Mouse (Mus musculus): ENCODE measurements at regions not wholly inside any gene's neighbourhood (a gene's known extent, or its start where the extent isn't known, plus 50 kb on each side); places are given as distances from the start of the nearest gene placed in this dataset.
"Not testable (repeated sequence)": the region's sequence is repeated elsewhere in the genome, so short reads cannot be mapped to it uniquely, and the experiment has no call there.

DNA sequence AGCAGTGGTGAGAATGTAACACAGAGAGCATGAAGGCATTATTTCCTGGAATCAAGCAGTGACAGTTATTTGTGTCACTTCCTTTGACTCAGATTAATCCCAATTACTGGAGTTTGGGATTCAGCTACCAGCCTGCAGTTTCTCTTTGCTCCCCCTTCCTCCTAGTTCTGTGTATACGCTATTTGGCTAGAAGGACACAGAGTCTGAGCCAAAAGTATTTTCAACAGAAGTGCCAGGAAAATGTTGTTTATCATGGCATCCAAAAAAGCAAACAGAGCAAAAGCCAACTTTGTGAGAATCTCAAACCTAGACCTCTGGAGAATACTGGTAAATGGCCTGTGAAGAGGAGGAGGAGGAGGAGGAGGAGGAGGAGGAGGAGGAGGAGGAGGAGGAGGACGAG lies 600.4 kb downstream of the Crisp4 start:
- H3K9ac ChIP-seq (replicated peaks): no peak overlapping the region
- H3K27ac ChIP-seq (replicated peaks): no peak overlapping the region
- H3K27me3 ChIP-seq: no peaks in the 10 kb centered on the region
- H3K4me1 ChIP-seq: no peaks in the 10 kb centered on the region
- no peak overlapping the region for H3K4me2 ChIP-seq (replicated peaks)
- WGBS: 79% methylated on average over 1 of the region's 2 CpGs
- no peaks in the 10 kb centered on the region for H3K9me3 ChIP-seq
- no peak for ATAC-seq (replicated peaks)
- no peaks in the 10 kb centered on the region for H3K36me3 ChIP-seq
- H3K4me3 ChIP-seq: no peak overlapping the region

- H3K27me3 ChIP-seq: no peaks in the 10 kb centered on the region
- no peaks in the 10 kb centered on the region for H3K4me1 ChIP-seq
- ATAC-seq (replicated peaks): no peak
- no peak overlapping the region for H3K27ac ChIP-seq (replicated peaks)
- H3K9me3 ChIP-seq: no peaks in the 10 kb centered on the region
- H3K9ac ChIP-seq (replicated peaks): no peak overlapping the region
- no peaks in the 10 kb centered on the region for H3K36me3 ChIP-seq
- H3K4me3 ChIP-seq: no peak overlapping the region
- H3K4me2 ChIP-seq (replicated peaks): no peak overlapping the region
These were observed 607.5 kb downstream of the Crisp4 start for GRCm38 (mm10) chr1:17538160-17538559.

DNA sequence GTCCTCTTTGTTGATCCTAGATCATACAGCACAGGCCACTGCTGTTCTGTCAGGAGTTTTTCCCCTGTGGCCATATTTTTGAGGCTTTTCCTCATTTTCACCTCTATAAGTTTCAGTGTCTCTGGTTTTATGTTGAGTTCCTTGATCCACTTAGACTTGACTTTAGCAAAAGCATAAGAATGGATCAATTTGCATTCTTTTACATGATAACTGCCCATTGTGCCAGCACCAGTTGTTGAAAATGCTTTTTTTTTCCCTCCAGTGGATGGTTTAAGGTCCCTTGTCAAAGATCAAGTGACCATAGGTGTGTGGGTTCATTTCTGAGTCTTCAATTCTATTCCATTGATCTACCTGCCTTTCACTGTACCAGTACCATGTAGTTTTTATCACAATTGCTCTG lies 614.4 kb downstream of the Crisp4 start:
- H3K36me3 ChIP-seq; H3K27ac ChIP-seq (replicated peaks); H3K4me3 ChIP-seq; H3K4me2 ChIP-seq (replicated peaks); H3K4me1 ChIP-seq; H3K27me3 ChIP-seq; H3K9me3 ChIP-seq; ATAC-seq (replicated peaks); H3K9ac ChIP-seq (replicated peaks): not testable (repeated sequence)

DNA sequence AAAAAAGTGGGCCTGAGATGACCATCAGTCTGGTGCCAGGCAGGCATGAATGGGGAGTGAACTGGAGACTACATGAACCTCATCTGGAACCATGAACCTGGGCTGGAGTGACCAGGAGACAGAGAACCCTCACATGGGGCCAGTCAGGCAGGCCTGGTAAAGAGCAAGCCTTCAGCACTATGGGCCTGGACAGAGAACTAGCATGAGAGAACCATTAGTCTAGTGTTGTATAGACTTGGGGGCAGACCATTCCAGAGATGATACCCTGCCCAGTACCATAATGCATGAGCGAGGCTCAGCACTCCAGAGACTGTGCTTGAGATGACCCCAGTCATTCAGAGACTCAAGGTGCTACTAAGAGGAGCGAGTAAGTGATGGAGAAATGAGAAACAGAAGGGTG lies 625.6 kb downstream of the Crisp4 start:
- no peak for ATAC-seq (replicated peaks)

DNA sequence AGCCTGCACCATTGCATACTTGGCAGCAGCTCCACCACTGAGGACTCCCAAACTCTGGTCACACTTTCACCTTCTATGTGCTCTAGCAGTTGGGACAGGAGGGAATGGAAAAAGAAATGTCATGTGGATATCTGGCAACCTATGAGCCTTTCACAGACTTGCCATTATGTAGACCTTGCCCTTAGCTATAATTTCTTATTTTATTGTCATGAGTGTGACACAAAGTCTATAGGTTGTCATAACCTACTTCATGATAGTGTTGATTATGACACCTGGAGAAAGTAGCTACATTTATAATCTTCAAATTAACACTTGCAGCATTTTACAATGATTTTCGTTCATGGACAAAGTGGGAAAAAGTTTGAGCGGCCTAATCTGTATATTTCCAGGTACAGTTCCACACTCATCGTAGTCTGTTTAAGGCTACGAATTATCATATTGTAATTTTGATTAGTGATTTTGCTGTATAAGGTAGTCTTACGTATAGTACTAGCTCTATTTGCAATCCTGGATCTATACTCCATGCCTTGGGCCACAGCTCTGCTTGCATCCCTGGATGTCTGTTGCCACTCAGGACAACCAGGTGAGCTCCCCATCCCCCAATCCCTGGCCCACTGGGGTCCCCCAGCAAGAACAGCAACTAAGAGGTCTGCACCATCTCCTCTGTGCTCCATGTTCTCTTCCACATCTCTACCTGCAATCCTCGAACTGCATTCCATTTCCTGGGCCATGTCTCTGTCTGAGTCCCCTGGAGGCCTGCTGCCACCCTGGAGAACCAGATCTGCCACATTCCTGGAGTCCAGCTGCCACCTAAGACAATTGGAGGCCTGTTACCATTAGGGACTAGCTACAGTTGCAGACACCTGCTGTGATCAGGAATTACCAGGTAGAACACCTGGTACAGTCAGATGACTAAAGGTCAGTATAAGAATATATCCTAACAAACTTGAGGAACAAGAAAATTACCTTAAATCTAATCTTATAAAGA lies 639.3 kb downstream of the Crisp4 start:
- no peak overlapping the region for H3K9ac ChIP-seq (replicated peaks)
- H3K4me3 ChIP-seq: no peak overlapping the region
- no peaks in the 10 kb centered on the region for H3K4me1 ChIP-seq
- ATAC-seq (replicated peaks): no peak
- H3K4me2 ChIP-seq (replicated peaks): no peak overlapping the region
- 91% methylated on average over 6 of the region's 6 CpGs for WGBS
- H3K27me3 ChIP-seq: no peaks in the 10 kb centered on the region
- no peaks in the 10 kb centered on the region for H3K36me3 ChIP-seq
- no peak overlapping the region for H3K27ac ChIP-seq (replicated peaks)
- H3K9me3 ChIP-seq: no peaks in the 10 kb centered on the region

More for the DNA sequence above, 625.6 kb downstream of the Crisp4 start:
- H3K27ac ChIP-seq (replicated peaks): no peak overlapping the region
- no peaks in the 10 kb centered on the region for H3K27me3 ChIP-seq
- H3K36me3 ChIP-seq: no peaks in the 10 kb centered on the region
- no peak overlapping the region for H3K4me2 ChIP-seq (replicated peaks)
- H3K9me3 ChIP-seq: no peaks in the 10 kb centered on the region
- 76% methylated on average over 2 of the region's 2 CpGs for WGBS
- no peak overlapping the region for H3K9ac ChIP-seq (replicated peaks)
- H3K4me3 ChIP-seq: no peak overlapping the region
- no peaks in the 10 kb centered on the region for H3K4me1 ChIP-seq

GRCm38 (mm10) chr1:17493596-17493995 lies 652.1 kb downstream of the Crisp4 start:
- no peak overlapping the region for H3K27ac ChIP-seq (replicated peaks)
- no peaks in the 10 kb centered on the region for H3K36me3 ChIP-seq
- no peak for ATAC-seq (replicated peaks)
- no peak overlapping the region for H3K4me2 ChIP-seq (replicated peaks)
- H3K4me1 ChIP-seq: no peaks in the 10 kb centered on the region
- no peaks in the 10 kb centered on the region for H3K27me3 ChIP-seq
- 90% methylated on average over 3 of the region's 3 CpGs for WGBS
- no peak overlapping the region for H3K9ac ChIP-seq (replicated peaks)
- no peaks in the 10 kb centered on the region for H3K9me3 ChIP-seq
- H3K4me3 ChIP-seq: no peak overlapping the region

GRCm38 (mm10) chr1:17489854-17490202 lies 655.9 kb downstream of the Crisp4 start:
- not testable (repeated sequence) for ATAC-seq (replicated peaks); H3K9me3 ChIP-seq; H3K27me3 ChIP-seq; H3K4me3 ChIP-seq; H3K36me3 ChIP-seq; H3K4me1 ChIP-seq; H3K27ac ChIP-seq (replicated peaks); H3K9ac ChIP-seq (replicated peaks); H3K4me2 ChIP-seq (replicated peaks)

- H3K4me2 ChIP-seq (replicated peaks); H3K9ac ChIP-seq (replicated peaks); ATAC-seq (replicated peaks); H3K4me3 ChIP-seq; H3K4me1 ChIP-seq; H3K9me3 ChIP-seq; H3K27me3 ChIP-seq; H3K36me3 ChIP-seq; H3K27ac ChIP-seq (replicated peaks): not testable (repeated sequence)
- 60% methylated on average over 6 of the region's 6 CpGs for WGBS
These were observed 656.4 kb downstream of the Crisp4 start for GRCm38 (mm10) chr1:17489192-17489853.

- H3K27me3 ChIP-seq: no peaks in the 10 kb centered on the region
These were observed 694.4 kb downstream of the Crisp4 start for GRCm38 (mm10) chr1:17451204-17451866.

GRCm38 (mm10) chr1:17450715-17451114 lies 695.0 kb downstream of the Crisp4 start:
- H3K4me3 ChIP-seq: no peak overlapping the region

More at GRCm38 (mm10) chr1:17451204-17451866, 694.4 kb downstream of the Crisp4 start:
- no peak overlapping the region for H3K27ac ChIP-seq (replicated peaks)
- H3K9ac ChIP-seq (replicated peaks): no peak overlapping the region
- H3K4me3 ChIP-seq: no peak overlapping the region
- no peaks in the 10 kb centered on the region for H3K9me3 ChIP-seq
- no peaks in the 10 kb centered on the region for H3K4me1 ChIP-seq
- no peak for ATAC-seq (replicated peaks)
- WGBS: 82% methylated on average over 2 of the region's 2 CpGs
- no peak overlapping the region for H3K4me2 ChIP-seq (replicated peaks)
- no peaks in the 10 kb centered on the region for H3K36me3 ChIP-seq

GRCm38 (mm10) chr1:17450295-17450694 lies 695.4 kb downstream of the Crisp4 start:
- H3K27me3 ChIP-seq: no peaks in the 10 kb centered on the region
- no peak for ATAC-seq (replicated peaks)
- H3K27ac ChIP-seq (replicated peaks): no peak overlapping the region

More at GRCm38 (mm10) chr1:17450715-17451114, 695.0 kb downstream of the Crisp4 start:
- H3K4me2 ChIP-seq (replicated peaks): no peak overlapping the region
- H3K27ac ChIP-seq (replicated peaks): no peak overlapping the region
- no peaks in the 10 kb centered on the region for H3K36me3 ChIP-seq
- no peak overlapping the region for H3K9ac ChIP-seq (replicated peaks)
- H3K9me3 ChIP-seq: no peaks in the 10 kb centered on the region
- H3K27me3 ChIP-seq: no peaks in the 10 kb centered on the region
- WGBS: 69% methylated on average over 1 of the region's 1 CpGs
- no peaks in the 10 kb centered on the region for H3K4me1 ChIP-seq
- ATAC-seq (replicated peaks): no peak

DNA sequence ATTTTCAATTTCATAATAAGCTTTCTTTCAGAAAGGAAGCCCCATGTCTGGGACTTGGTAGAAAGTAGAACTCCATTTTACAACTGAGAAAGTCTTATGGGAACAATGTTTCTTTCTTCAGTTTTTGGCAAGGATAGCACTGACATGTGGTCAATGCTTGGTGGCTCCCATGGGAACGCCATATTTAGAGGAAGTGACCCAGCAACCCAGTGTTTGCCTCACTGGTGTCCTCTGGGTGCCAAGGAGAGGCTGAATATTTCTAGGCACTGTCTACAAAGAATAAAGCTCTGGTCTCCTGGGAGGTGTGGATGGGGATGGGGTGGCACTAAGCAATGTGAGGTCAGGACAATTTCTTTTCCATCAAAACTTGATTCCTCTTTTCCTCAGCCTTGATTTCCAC lies 696.4 kb downstream of the Crisp4 start:
- Histone ChIP-seq H3K9me3 (no peaks in the 10 kb centered on the region), H3K4me3 (no peak overlapping the region), H3K36me3 (no peaks in the 10 kb centered on the region), H3K4me2 (replicated peaks) (no peak overlapping the region), H3K4me1 (no peaks in the 10 kb centered on the region), H3K27ac (replicated peaks) (no peak overlapping the region), H3K9ac (replicated peaks) (no peak overlapping the region), H3K27me3 (no peaks in the 10 kb centered on the region)
- no peak for ATAC-seq (replicated peaks)
- WGBS: 94% methylated on average over 1 of the region's 1 CpGs

More at GRCm38 (mm10) chr1:17450295-17450694, 695.4 kb downstream of the Crisp4 start:
- Histone ChIP-seq H3K4me1 (no peaks in the 10 kb centered on the region), H3K4me3 (no peak overlapping the region), H3K9me3 (no peaks in the 10 kb centered on the region), H3K9ac (replicated peaks) (no peak overlapping the region), H3K4me2 (replicated peaks) (no peak overlapping the region), H3K36me3 (no peaks in the 10 kb centered on the region)

Data from forebrain, embryonic 15.5 days (tissue).